Mouse (Mus musculus): ENCODE results near the gene Mfap5. TPM values are rescaled to one million over a fixed set of nuclear protein-coding genes. Genes with fewer than 3 reads are reported as not detected.
"Not testable (repeated sequence)": the region's sequence is repeated elsewhere in the genome, so short reads cannot be mapped to it uniquely, and the experiment has no call there.

The Mfap5 gene
- 3.6 and 4.1 TPM in 2 replicates for polyA plus RNA-seq (2015; fragmentation: Nextera tagmentation; extraction: Ambion mirVana)

DNA sequence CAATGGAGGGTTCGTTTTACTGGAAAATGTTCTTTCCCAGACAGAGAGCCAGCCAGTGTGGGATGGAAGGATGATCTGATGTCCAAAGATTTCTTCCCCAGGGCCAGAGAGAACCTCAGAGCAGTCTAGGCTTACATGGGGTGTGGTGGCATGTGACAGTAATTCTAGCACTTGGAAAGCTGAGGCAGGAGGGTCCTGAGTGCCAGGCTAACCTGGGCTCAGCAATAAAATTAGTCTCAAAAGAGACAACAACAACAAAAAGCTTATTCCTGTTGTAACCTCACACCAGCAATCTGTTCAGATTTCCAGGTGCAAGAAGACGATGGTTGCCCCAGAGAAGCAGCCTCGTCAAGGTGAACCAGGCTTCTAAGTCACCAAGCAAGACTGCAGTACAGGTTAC lies at the start of gene Mfap5:
Gene Mfap5 (plus strand): TSS at position 301 of the 400 bp plus-strand sequence.
- no peak within 1 kb of the TSS for H3K27ac ChIP-seq (ENCODE audit: low read length)
- H3K9me3 ChIP-seq (replicated peaks; ENCODE audit: control insufficient read depth, low read length, poor library complexity, severe bottlenecking): no peaks in the 10 kb centered on the region
- ATAC-seq: no peak
- H3K36me3 ChIP-seq (ENCODE audit: control insufficient read depth, insufficient read depth, low read length): no peaks in the 10 kb centered on the region
- H3K27me3 ChIP-seq (ENCODE audit: control insufficient read depth, insufficient read depth, low read depth, low read length): no peaks in the 10 kb centered on the region
- H3K9ac ChIP-seq (ENCODE audit: low read depth, low read length): no peak within 1 kb of the TSS
- no peak within 1 kb of the TSS for H3K4me2 ChIP-seq (ENCODE audit: low read length)
- H3K4me3 ChIP-seq (ENCODE audit: low read depth, low read length): no peak within 1 kb of the TSS
- no peaks in the 10 kb centered on the region for H3K4me1 ChIP-seq (ENCODE audit: control insufficient read depth, insufficient read depth, low read length)
- 95% methylated on average over 3 of the region's 3 CpGs for WGBS

DNA sequence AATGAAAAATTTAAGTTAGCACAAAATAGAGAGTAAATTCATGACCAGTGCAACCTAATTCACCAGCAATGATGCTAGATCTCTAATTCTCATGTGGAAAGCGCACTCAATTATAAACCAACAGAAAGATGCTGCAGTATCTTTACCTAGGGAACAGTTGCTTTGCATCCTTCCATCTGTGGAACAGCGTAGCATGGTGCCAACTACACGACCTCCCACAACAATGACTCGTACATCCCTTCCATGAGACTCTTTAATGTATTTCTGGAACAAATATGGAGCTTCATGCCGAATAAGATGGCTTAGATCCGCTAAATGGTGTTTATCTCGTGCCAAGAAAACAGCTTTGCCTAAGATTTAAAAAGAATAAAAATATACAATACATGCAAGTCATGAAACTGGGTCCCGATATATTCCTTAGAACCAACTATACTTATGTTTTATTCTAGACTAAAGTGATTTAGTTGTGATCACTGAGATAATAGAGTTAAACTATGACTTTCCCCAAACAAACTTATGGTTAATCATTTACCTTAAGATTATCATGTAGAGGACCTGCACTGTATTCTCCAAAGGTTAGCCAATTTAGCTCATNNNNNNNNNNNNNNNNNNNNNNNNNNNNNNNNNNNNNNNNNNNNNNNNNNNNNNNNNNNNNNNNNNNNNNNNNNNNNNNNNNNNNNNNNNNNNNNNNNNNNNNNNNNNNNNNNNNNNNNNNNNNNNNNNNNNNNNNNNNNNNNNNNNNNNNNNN lies 46.5 kb upstream of the Mfap5 start:
- H3K36me3 ChIP-seq (ENCODE audit: control insufficient read depth, insufficient read depth, low read length): peaks cover 41% of the 10 kb centered on the region
- no peak overlapping the region for H3K4me3 ChIP-seq (ENCODE audit: low read depth, low read length)
- no peak overlapping the region for H3K4me2 ChIP-seq (ENCODE audit: low read length)
- 95% methylated on average over 8 of the region's 8 CpGs for WGBS
- H3K27me3 ChIP-seq (ENCODE audit: control insufficient read depth, insufficient read depth, low read depth, low read length): no peaks in the 10 kb centered on the region
- ATAC-seq: no peak
- H3K4me1 ChIP-seq (ENCODE audit: control insufficient read depth, insufficient read depth, low read length): no peaks in the 10 kb centered on the region
- H3K9me3 ChIP-seq (replicated peaks; ENCODE audit: control insufficient read depth, low read length, poor library complexity, severe bottlenecking): no peaks in the 10 kb centered on the region
- no peak overlapping the region for H3K9ac ChIP-seq (ENCODE audit: low read depth, low read length)
- no peak overlapping the region for H3K27ac ChIP-seq (ENCODE audit: low read length)

DNA sequence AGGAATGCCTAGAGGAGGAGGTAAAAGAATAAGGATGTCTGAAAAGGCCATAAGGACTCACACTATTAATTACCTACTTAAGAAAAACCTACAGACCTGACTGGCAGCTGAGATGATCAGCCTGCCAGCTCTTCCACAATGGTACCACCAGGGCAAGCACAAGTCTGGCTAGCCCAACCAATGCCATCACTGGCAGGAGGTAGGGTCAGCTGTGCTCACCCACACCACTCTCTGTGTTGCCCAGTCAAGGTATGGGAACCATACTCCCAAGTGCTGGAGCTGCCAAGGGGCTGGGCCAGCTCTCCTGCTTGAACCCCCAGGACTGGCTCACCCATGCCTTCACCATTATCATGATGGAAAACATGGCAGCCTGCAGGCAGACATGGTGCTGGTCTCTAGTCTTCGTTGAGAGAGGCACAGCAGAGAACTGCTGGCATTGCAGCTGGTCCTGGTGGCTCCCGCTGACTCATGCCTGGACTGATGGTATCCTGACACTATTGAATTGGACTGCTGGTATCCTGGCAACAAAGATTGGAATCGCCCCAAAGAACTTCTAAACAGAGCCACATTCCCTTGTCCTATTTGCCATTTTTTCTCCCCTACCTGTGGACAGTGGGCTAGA lies 39.4 kb upstream of the Mfap5 start:
- H3K9ac ChIP-seq (ENCODE audit: low read depth, low read length): no peak overlapping the region
- H3K4me2 ChIP-seq (ENCODE audit: low read length): no peak overlapping the region
- ATAC-seq: 0 out of 2 replicates have a peak, but pooled peaks have one; percentile 51
- peaks cover 28% of the 10 kb centered on the region for H3K36me3 ChIP-seq (ENCODE audit: control insufficient read depth, insufficient read depth, low read length)
- H3K27me3 ChIP-seq (ENCODE audit: control insufficient read depth, insufficient read depth, low read depth, low read length): no peaks in the 10 kb centered on the region
- no peaks in the 10 kb centered on the region for H3K9me3 ChIP-seq (replicated peaks; ENCODE audit: control insufficient read depth, low read length, poor library complexity, severe bottlenecking)
- no peaks in the 10 kb centered on the region for H3K4me1 ChIP-seq (ENCODE audit: control insufficient read depth, insufficient read depth, low read length)
- 60% methylated on average over 3 of the region's 3 CpGs for WGBS
- H3K4me3 ChIP-seq (ENCODE audit: low read depth, low read length): no peak overlapping the region
- H3K27ac ChIP-seq (ENCODE audit: low read length): no peak overlapping the region

DNA sequence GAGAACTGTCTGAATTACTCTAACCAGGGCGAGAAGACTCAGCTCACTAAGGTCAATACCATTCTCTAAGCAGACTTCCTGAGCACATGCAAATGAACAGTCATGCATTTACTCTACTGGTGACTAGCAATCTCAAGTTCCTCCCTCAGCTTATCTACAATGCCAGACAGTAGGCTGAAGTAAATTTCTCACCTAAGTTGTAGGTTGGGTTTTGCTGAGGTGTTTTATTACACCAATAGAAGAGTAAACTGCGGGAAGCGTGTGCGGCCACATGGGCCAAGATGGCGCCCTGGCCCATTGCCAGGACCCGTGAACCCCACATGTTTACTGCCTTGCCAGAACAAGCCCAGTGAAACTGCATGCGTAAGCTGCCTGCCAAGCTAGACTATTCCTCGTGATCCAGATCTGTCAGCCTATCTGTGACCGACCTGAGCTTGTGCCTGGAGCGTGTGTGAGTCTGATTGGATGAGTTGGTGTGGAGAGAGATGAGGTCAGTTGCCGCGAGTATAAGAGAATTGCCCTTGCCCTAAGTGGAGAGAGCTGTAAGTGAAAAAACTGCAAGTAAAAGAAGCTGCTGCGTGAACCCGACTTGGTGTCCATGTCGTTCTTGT lies 36.5 kb upstream of the Mfap5 start:
- no peaks in the 10 kb centered on the region for H3K4me1 ChIP-seq (ENCODE audit: control insufficient read depth, insufficient read depth, low read length)
- 94% methylated on average over 15 of the region's 15 CpGs for WGBS
- H3K36me3 ChIP-seq (ENCODE audit: control insufficient read depth, insufficient read depth, low read length): peaks cover 21% of the 10 kb centered on the region
- H3K9me3 ChIP-seq (replicated peaks; ENCODE audit: control insufficient read depth, low read length, poor library complexity, severe bottlenecking): no peaks in the 10 kb centered on the region
- no peak for ATAC-seq
- H3K27ac ChIP-seq (ENCODE audit: low read length): no peak overlapping the region
- no peak overlapping the region for H3K4me2 ChIP-seq (ENCODE audit: low read length)
- no peaks in the 10 kb centered on the region for H3K27me3 ChIP-seq (ENCODE audit: control insufficient read depth, insufficient read depth, low read depth, low read length)
- H3K4me3 ChIP-seq (ENCODE audit: low read depth, low read length): no peak overlapping the region
- H3K9ac ChIP-seq (ENCODE audit: low read depth, low read length): no peak overlapping the region

DNA sequence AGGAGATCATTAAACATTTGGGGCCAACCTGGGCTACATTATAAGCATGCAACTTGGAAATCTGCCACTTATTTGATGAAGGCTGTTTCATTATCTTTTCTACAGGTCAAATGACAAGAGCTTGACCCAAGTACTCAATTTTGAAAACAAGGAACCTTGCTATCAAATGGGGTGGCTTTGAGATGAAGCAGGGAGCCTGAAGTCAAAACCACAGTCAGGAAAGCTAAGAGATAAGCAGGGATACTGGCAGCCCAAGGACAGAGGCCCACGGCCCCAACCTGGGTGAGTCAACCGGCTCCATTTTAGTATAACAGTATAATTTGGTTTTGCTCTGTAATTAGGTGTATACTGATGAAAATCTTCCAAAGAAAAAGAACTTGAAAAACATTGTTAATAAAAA lies 35.4 kb upstream of the Mfap5 start:
- H3K9me3 ChIP-seq (replicated peaks; ENCODE audit: control insufficient read depth, low read length, poor library complexity, severe bottlenecking): no peaks in the 10 kb centered on the region
- ATAC-seq: no peak
- WGBS: 96% methylated on average over 2 of the region's 2 CpGs

DNA sequence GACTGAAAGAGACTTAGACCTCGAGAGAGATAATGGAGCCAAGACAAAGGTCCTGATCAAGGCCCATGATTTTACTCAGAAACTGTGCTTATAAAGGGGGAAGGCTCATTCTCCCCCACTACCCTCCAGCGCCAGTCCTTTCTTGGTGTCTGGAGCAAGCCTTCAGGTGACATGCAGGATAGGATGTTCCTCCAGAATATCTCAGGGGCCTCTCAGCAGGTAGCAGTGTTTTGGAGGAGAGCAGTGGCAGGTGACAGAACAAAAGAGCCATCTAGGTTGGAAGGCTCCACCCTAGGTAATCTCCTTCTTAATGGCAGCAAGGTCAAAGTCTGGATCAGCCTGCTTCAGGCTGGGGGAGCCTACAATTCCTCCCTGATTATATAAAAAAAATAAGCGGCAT lies 34.2 kb upstream of the Mfap5 start:
- not testable (repeated sequence) for H3K27me3 ChIP-seq (ENCODE audit: control insufficient read depth, insufficient read depth, low read depth, low read length); H3K9ac ChIP-seq (ENCODE audit: low read depth, low read length); ATAC-seq; H3K9me3 ChIP-seq (replicated peaks; ENCODE audit: control insufficient read depth, low read length, poor library complexity, severe bottlenecking); H3K4me3 ChIP-seq (ENCODE audit: low read depth, low read length); H3K4me1 ChIP-seq (ENCODE audit: control insufficient read depth, insufficient read depth, low read length); H3K4me2 ChIP-seq (ENCODE audit: low read length); H3K27ac ChIP-seq (ENCODE audit: low read length)
- peaks cover 18% of the 10 kb centered on the region for H3K36me3 ChIP-seq (ENCODE audit: control insufficient read depth, insufficient read depth, low read length)
- WGBS: 93% methylated on average over 3 of the region's 3 CpGs

More for the DNA sequence above, 35.4 kb upstream of the Mfap5 start:
- no peak overlapping the region for H3K27ac ChIP-seq (ENCODE audit: low read length)
- H3K36me3 ChIP-seq (ENCODE audit: control insufficient read depth, insufficient read depth, low read length): peaks cover 21% of the 10 kb centered on the region
- no peaks in the 10 kb centered on the region for H3K27me3 ChIP-seq (ENCODE audit: control insufficient read depth, insufficient read depth, low read depth, low read length)
- H3K4me1 ChIP-seq (ENCODE audit: control insufficient read depth, insufficient read depth, low read length): no peaks in the 10 kb centered on the region
- no peak overlapping the region for H3K4me2 ChIP-seq (ENCODE audit: low read length)
- H3K9ac ChIP-seq (ENCODE audit: low read depth, low read length): no peak overlapping the region
- no peak overlapping the region for H3K4me3 ChIP-seq (ENCODE audit: low read depth, low read length)

DNA sequence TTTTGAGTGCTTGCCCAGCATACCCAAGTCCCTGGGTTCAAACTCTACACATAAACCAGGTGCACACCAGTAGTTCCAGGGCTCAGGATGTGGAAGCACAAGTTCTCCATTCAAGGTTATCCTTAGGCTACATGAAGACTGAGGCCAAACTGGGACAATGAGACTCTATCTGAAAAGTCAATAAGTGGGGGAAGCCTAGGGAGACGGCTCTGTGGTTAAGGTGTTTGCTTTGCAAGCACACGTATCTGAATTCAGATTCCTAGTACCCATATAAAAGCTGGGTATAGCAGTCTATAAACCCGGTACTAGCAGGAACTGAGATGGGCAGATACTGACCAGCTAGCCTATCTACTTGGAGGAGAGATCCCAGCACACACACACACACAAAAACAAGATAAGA lies 27.6 kb upstream of the Mfap5 start:
- Histone ChIP-seq H3K9ac (ENCODE audit: low read depth, low read length) (no peak overlapping the region), H3K4me3 (ENCODE audit: low read depth, low read length) (no peak overlapping the region), H3K4me1 (ENCODE audit: control insufficient read depth, insufficient read depth, low read length) (peaks cover 14% of the 10 kb centered on the region), H3K9me3 (replicated peaks; ENCODE audit: control insufficient read depth, low read length, poor library complexity, severe bottlenecking) (no peaks in the 10 kb centered on the region), H3K4me2 (ENCODE audit: low read length) (no peak overlapping the region), H3K27me3 (ENCODE audit: control insufficient read depth, insufficient read depth, low read depth, low read length) (no peaks in the 10 kb centered on the region), H3K27ac (ENCODE audit: low read length) (no peak overlapping the region), H3K36me3 (ENCODE audit: control insufficient read depth, insufficient read depth, low read length) (no peaks in the 10 kb centered on the region)
- ATAC-seq: no peak
- 85% methylated on average over 3 of the region's 3 CpGs for WGBS

DNA sequence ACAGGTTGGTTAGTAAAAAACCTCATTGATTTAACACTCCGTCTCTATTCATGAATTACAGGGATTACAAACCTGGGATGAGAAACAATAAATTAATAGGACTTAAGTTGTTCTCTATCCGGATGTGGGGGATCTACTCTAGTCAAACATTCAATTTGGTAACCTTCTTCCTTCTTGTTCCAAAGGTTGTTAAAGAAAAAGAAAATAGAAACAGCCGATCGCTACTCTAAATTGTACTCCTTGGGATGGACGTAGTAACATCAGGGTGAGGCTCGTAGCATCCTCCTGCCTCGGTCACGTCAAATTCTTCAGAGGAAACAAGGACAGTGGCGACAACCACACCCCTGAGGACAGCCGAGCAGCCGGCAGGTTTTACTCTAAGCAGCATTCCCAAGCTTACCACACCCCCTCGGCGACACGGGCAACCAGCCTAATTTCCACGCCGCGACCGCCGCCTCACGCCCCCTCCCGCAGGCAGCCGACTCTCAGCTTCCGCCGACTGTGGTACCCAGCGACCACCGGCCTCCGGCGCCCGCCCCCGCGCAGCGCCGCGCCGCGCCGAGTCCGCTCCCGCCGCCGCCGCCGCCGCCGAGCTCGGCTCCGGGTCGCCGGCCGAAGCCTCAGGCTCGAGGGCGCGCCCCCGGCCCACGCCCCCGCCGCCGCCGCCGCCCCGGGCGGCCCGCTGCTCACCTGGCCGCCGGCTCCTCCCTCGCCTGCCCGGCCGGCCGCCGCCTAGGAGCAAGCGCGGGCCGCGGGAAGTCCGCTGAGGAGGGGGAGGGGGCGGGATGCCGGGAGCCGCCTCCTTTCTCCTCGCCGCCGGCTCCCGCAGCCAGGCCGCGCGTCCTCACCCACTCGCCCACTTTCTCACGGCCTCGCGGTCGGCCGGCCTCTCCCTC lies 20.0 kb upstream of the Mfap5 start:
- peak overlapping the region; percentile 86 for H3K4me3 ChIP-seq (ENCODE audit: low read depth, low read length)
- ATAC-seq: peak; percentile 52
- peak overlapping the region; percentile 69 for H3K4me2 ChIP-seq (ENCODE audit: low read length)
- H3K9ac ChIP-seq (ENCODE audit: low read depth, low read length): peak overlapping the region; percentile 89
- H3K36me3 ChIP-seq (ENCODE audit: control insufficient read depth, insufficient read depth, low read length): no peaks in the 10 kb centered on the region
- H3K9me3 ChIP-seq (replicated peaks; ENCODE audit: control insufficient read depth, low read length, poor library complexity, severe bottlenecking): no peaks in the 10 kb centered on the region
- WGBS: 2% methylated on average over 37 of the region's 91 CpGs
- H3K27ac ChIP-seq (ENCODE audit: low read length): peak overlapping the region; percentile 99
- H3K27me3 ChIP-seq (ENCODE audit: control insufficient read depth, insufficient read depth, low read depth, low read length): no peaks in the 10 kb centered on the region
- H3K4me1 ChIP-seq (ENCODE audit: control insufficient read depth, insufficient read depth, low read length): peaks cover 24% of the 10 kb centered on the region

Data from midbrain, embryonic 16.5 days (tissue).